Mouse (Mus musculus): ENCODE data around the gene Gm6793. TPM values are rescaled to one million over a fixed set of nuclear protein-coding genes. Genes with fewer than 3 reads are reported as not detected.

The Gm6793 gene
- polyA plus RNA-seq, 1 experiment from 2014 or later = 0.75 TPM

DNA sequence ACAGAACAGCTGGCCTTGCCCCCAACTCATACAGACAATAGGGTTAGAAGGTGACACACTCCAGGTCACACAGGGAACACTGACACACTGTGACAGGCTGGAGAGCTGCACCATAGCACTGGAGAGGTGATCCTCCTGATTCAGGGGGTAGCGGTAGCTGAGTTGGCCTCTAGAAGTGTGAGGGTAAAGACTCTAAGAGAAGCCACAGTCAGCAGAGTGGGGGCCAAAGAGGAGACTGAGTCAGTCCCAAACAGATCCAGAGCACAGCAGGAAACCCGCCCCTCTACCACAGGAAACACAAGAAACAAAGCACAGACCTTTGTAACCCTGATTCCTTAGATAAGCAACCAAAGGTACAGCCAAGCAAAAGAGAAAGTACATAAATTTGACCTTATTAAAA lies 38.5 kb downstream of the Gm6793 start:
- ATAC-seq (ENCODE audit: insufficient number of reproducible peaks, low FRiP score, low TSS enrichment, low read depth) (no peak), DNase-seq (ENCODE audit: low spot score) (no peak)
- H3K9ac ChIP-seq (ENCODE audit: low read length) = no peak overlapping the region
- no peak overlapping the region for H3K27ac ChIP-seq (replicated peaks; ENCODE audit: low read depth, low read length)
- H3K9me3 ChIP-seq (ENCODE audit: control insufficient read depth, low read length) = no peaks in the 10 kb centered on the region
- no peaks in the 10 kb centered on the region for H3K27me3 ChIP-seq (ENCODE audit: control insufficient read depth, insufficient read depth, low read length)
- 89% methylated on average over 2 of the region's 2 CpGs for WGBS
- no peak overlapping the region for H3K4me3 ChIP-seq (ENCODE audit: low read depth, low read length)
- H3K4me1 ChIP-seq (ENCODE audit: control insufficient read depth, insufficient read depth, low read length) = no peaks in the 10 kb centered on the region
- peaks cover 9% of the 10 kb centered on the region; the same call in 1 of the 2 replicates for H3K36me3 ChIP-seq (ENCODE audit: control insufficient read depth, insufficient read depth, low read length)
- no peak overlapping the region for H3K4me2 ChIP-seq (ENCODE audit: low read depth, severe bottlenecking)

DNA sequence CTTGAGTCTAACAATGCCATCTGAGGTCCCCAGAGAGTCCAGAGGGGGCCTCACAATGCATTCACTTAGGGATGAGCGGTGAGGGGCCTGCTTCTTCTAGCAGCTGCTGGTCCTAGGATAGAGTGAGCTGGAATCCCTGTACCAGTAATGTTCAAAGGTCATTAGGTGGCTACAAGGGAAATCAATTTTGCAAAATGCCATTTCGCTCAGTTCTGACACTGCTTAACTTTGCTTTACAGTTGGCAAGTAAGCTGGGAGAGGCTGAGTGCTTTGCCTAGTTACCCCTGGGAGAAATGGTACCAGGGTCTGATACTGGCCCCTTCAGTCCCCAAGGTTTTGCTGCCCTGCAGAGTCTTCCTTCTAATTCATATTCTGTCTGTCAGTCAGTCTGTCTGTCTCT lies 39.1 kb downstream of the Gm6793 start:
- Histone ChIP-seq H3K9ac (ENCODE audit: low read length) (0 out of 2 replicates have a peak overlapping the region, but pooled peaks have one; percentile 4), H3K4me3 (ENCODE audit: low read depth, low read length) (no peak overlapping the region), H3K9me3 (ENCODE audit: control insufficient read depth, low read length) (no peaks in the 10 kb centered on the region), H3K4me1 (ENCODE audit: control insufficient read depth, insufficient read depth, low read length) (no peaks in the 10 kb centered on the region), H3K27ac (replicated peaks; ENCODE audit: low read depth, low read length) (no peak overlapping the region), H3K4me2 (ENCODE audit: low read depth, severe bottlenecking) (no peak overlapping the region), H3K27me3 (ENCODE audit: control insufficient read depth, insufficient read depth, low read length) (no peaks in the 10 kb centered on the region), H3K36me3 (ENCODE audit: control insufficient read depth, insufficient read depth, low read length) (peaks cover 11% of the 10 kb centered on the region; the same call in 1 of the 2 replicates)
- WGBS = 93% methylated on average over 2 of the region's 2 CpGs
- ATAC-seq (ENCODE audit: insufficient number of reproducible peaks, low FRiP score, low TSS enrichment, low read depth) = no peak
- no peak for DNase-seq (ENCODE audit: low spot score)

DNA sequence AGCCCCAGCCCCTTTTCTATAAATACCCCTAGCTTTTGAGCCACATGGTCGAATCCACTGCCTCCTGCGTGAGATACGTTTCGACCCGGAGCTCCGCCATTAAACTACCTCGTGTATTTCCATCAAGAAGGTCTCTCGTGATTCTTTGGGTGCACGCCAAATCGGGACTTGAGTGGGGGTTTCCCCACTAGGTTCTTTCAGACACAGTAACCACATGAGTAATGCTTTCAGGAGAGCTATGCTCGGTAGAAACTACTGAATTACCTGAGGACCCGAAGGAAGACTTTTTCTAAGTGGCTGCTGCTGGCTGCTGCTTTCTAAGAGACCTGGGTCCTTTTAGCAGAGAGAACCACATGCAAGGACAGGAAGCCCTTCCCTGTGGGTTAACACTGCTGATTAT lies 40.7 kb downstream of the Gm6793 start:
- no peak overlapping the region for H3K9ac ChIP-seq (ENCODE audit: low read length)
- ATAC-seq (ENCODE audit: insufficient number of reproducible peaks, low FRiP score, low TSS enrichment, low read depth) (no peak), DNase-seq (ENCODE audit: low spot score) (no peak)
- no peaks in the 10 kb centered on the region for H3K9me3 ChIP-seq (ENCODE audit: control insufficient read depth, low read length)
- H3K36me3 ChIP-seq (ENCODE audit: control insufficient read depth, insufficient read depth, low read length) = peaks cover 11% of the 10 kb centered on the region; the same call in 1 of the 2 replicates
- no peaks in the 10 kb centered on the region for H3K4me1 ChIP-seq (ENCODE audit: control insufficient read depth, insufficient read depth, low read length)
- 96% methylated on average over 12 of the region's 12 CpGs for WGBS
- no peaks in the 10 kb centered on the region for H3K27me3 ChIP-seq (ENCODE audit: control insufficient read depth, insufficient read depth, low read length)
- no peak overlapping the region for H3K4me2 ChIP-seq (ENCODE audit: low read depth, severe bottlenecking)
- H3K27ac ChIP-seq (replicated peaks; ENCODE audit: low read depth, low read length) = no peak overlapping the region
- no peak overlapping the region for H3K4me3 ChIP-seq (ENCODE audit: low read depth, low read length)

DNA sequence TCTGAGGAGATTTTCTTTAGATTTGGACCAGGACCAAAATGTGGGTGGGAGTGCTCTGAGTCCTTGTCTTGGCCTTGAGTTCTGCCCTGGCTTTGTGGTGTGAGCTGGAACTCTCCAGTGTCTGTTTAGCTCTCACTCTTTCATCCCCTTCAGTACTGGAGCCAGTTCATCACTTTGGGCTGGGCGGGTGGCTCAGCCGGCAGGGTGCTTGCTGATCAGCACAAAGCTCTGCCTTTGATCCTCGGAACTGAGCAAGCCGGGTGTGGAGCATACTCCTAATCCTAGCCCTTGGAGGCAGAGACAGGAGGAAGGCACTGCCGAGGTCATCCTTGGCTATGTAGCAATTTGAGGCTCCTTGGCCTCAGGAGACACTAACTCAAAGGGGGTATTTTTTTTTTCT lies 45.8 kb downstream of the Gm6793 start:
- 31% methylated on average over 5 of the region's 5 CpGs for WGBS
- no peak for DNase-seq (ENCODE audit: low spot score)
- no peaks in the 10 kb centered on the region for H3K9me3 ChIP-seq (ENCODE audit: control insufficient read depth, low read length)
- peaks cover 6% of the 10 kb centered on the region; the same call in 1 of the 2 replicates for H3K36me3 ChIP-seq (ENCODE audit: control insufficient read depth, insufficient read depth, low read length)
- no peak for ATAC-seq (ENCODE audit: insufficient number of reproducible peaks, low FRiP score, low TSS enrichment, low read depth)
- H3K27ac ChIP-seq (replicated peaks; ENCODE audit: low read depth, low read length) = no peak overlapping the region
- no peaks in the 10 kb centered on the region for H3K4me1 ChIP-seq (ENCODE audit: control insufficient read depth, insufficient read depth, low read length)
- no peak overlapping the region for H3K4me2 ChIP-seq (ENCODE audit: low read depth, severe bottlenecking)
- no peak overlapping the region for H3K9ac ChIP-seq (ENCODE audit: low read length)
- H3K4me3 ChIP-seq (ENCODE audit: low read depth, low read length) = no peak overlapping the region
- H3K27me3 ChIP-seq (ENCODE audit: control insufficient read depth, insufficient read depth, low read length) = no peaks in the 10 kb centered on the region

DNA sequence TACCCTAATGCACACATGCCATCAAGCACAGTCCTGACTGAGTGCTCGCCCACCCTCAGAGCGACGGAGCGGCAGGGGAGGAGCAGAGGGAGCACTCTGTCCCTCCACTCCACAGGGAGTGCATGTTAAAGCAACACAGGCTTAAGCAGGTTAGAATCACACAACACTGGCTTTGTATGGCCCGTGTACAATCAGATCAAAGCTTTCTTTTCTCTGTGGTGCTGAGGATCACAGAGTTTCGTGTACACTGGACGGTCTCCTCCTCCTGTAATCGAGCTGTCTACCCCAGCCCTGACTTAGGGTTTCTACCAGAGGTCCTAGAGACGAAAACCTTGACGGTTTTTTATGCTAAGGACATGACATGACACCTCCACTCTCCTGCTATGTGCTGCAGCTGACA lies 46.3 kb downstream of the Gm6793 start:
- Histone ChIP-seq H3K9me3 (ENCODE audit: control insufficient read depth, low read length) (no peaks in the 10 kb centered on the region), H3K9ac (ENCODE audit: low read length) (no peak overlapping the region), H3K4me3 (ENCODE audit: low read depth, low read length) (no peak overlapping the region), H3K27me3 (ENCODE audit: control insufficient read depth, insufficient read depth, low read length) (no peaks in the 10 kb centered on the region), H3K27ac (replicated peaks; ENCODE audit: low read depth, low read length) (no peak overlapping the region), H3K4me2 (ENCODE audit: low read depth, severe bottlenecking) (no peak overlapping the region), H3K36me3 (ENCODE audit: control insufficient read depth, insufficient read depth, low read length) (peaks cover 4% of the 10 kb centered on the region; the same call in 1 of the 2 replicates), H3K4me1 (ENCODE audit: control insufficient read depth, insufficient read depth, low read length) (no peaks in the 10 kb centered on the region)
- 87% methylated on average over 10 of the region's 10 CpGs for WGBS
- ATAC-seq (ENCODE audit: insufficient number of reproducible peaks, low FRiP score, low TSS enrichment, low read depth) = no peak
- DNase-seq (ENCODE audit: low spot score) = no peak

DNA sequence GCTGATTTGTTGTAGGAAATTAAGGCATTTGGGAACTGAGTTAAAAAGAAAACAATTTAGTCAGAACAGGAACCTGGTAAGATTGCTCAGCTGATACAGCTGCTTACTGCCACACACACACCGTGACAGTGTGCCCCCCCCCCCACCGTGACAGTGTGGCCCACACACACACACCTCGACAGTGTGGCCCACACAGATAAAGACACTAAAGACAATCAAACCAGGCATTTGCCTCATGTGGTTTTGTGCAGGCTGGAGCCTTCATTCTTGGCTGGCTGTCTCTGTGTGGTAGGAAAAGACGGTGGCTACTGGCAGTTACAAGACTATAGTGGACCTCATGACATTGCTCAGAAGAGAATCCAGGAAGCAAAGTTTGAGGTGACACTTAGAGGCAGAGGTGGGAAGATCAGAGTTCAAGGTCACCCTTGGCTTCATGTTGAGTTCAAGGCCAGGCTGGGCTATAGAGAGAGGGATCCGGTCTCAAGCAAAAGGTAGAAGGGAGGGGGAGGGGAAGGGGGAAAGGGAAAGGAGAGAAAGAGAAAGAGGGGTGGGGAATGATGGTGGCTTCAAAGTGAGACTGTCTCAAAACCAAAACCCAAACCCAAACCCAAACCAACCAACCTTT lies 47.5 kb downstream of the Gm6793 start:
- 82% methylated on average over 5 of the region's 5 CpGs for WGBS
- no peak for ATAC-seq (ENCODE audit: insufficient number of reproducible peaks, low FRiP score, low TSS enrichment, low read depth)
- peaks cover 2% of the 10 kb centered on the region; the same call in 1 of the 2 replicates for H3K36me3 ChIP-seq (ENCODE audit: control insufficient read depth, insufficient read depth, low read length)
- no peak overlapping the region for H3K4me2 ChIP-seq (ENCODE audit: low read depth, severe bottlenecking)
- DNase-seq (ENCODE audit: low spot score) = no peak
- H3K4me1 ChIP-seq (ENCODE audit: control insufficient read depth, insufficient read depth, low read length) = no peaks in the 10 kb centered on the region
- no peak overlapping the region for H3K27ac ChIP-seq (replicated peaks; ENCODE audit: low read depth, low read length)
- no peak overlapping the region for H3K4me3 ChIP-seq (ENCODE audit: low read depth, low read length)
- no peaks in the 10 kb centered on the region for H3K9me3 ChIP-seq (ENCODE audit: control insufficient read depth, low read length)
- no peak overlapping the region for H3K9ac ChIP-seq (ENCODE audit: low read length)
- no peaks in the 10 kb centered on the region for H3K27me3 ChIP-seq (ENCODE audit: control insufficient read depth, insufficient read depth, low read length)

DNA sequence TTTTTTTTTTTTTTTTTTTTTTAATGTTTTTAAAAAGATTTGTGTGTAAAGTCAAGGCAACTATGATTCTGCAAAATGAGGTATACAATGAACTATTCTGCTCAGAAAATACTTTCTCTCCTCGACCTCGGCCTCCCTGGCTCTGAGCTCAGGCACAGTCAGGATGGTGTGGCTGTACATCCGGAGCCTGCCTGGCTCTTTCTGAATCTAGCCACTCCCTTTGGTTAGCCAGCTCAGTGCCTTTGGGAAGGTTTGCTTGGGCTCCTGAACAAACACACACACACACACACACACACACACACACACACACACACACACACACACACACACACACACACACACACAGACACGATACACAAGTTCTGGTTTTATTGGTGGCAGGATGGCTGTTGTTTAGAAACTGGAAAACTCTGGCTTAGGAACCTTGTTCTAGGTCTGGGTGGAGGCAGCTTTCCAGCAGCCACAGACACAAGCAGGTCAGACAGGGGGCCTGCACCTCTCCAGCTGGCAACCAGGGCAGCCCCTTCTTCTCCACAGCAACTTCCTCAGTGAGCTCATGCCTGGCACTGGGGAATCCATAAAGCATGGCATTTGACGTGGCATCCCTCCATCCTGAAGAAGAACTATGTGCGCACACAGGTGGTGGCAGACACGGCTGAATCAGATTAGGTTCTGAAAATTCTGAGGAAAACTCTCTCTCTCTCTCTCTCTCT lies 49.8 kb downstream of the Gm6793 start:
- H3K4me2 ChIP-seq (ENCODE audit: low read depth, severe bottlenecking) = no peak overlapping the region
- ATAC-seq (ENCODE audit: insufficient number of reproducible peaks, low FRiP score, low TSS enrichment, low read depth) (no peak), DNase-seq (ENCODE audit: low spot score) (no peak)
- no peaks in the 10 kb centered on the region; the same call in 1 of the 2 replicates for H3K36me3 ChIP-seq (ENCODE audit: control insufficient read depth, insufficient read depth, low read length)
- 88% methylated on average over 7 of the region's 7 CpGs for WGBS
- no peak overlapping the region for H3K27ac ChIP-seq (replicated peaks; ENCODE audit: low read depth, low read length)
- no peak overlapping the region for H3K4me3 ChIP-seq (ENCODE audit: low read depth, low read length)
- no peaks in the 10 kb centered on the region for H3K4me1 ChIP-seq (ENCODE audit: control insufficient read depth, insufficient read depth, low read length)
- no peak overlapping the region for H3K9ac ChIP-seq (ENCODE audit: low read length)
- no peaks in the 10 kb centered on the region for H3K27me3 ChIP-seq (ENCODE audit: control insufficient read depth, insufficient read depth, low read length)
- H3K9me3 ChIP-seq (ENCODE audit: control insufficient read depth, low read length) = no peaks in the 10 kb centered on the region

DNA sequence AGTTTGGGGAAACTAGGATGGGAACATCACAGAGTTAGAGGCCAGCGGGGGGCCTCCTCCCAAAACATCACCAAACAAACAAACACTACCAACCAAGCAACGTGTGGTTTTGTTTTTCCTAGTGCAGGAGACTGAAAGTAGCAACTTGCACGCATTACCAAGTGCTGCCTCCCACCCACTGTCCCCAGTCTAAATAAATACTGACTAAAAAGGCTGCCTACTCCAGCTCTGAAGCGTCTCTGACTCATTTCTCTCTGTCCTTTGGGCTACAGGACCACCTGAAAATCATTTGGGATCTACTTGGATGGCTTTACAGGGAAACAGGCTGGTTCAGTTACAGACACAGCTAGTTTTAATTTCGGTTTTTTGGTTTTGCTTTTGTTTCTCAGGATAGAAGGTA lies 50.5 kb downstream of the Gm6793 start:
- H3K4me3 ChIP-seq (ENCODE audit: low read depth, low read length) = no peak overlapping the region
- WGBS = 54% methylated on average over 5 of the region's 5 CpGs
- no peak overlapping the region for H3K9ac ChIP-seq (ENCODE audit: low read length)
- no peaks in the 10 kb centered on the region for H3K9me3 ChIP-seq (ENCODE audit: control insufficient read depth, low read length)
- no peaks in the 10 kb centered on the region; the same call in 1 of the 2 replicates for H3K36me3 ChIP-seq (ENCODE audit: control insufficient read depth, insufficient read depth, low read length)
- no peak for ATAC-seq (ENCODE audit: insufficient number of reproducible peaks, low FRiP score, low TSS enrichment, low read depth)
- H3K27me3 ChIP-seq (ENCODE audit: control insufficient read depth, insufficient read depth, low read length) = no peaks in the 10 kb centered on the region
- H3K4me2 ChIP-seq (ENCODE audit: low read depth, severe bottlenecking) = no peak overlapping the region
- no peaks in the 10 kb centered on the region for H3K4me1 ChIP-seq (ENCODE audit: control insufficient read depth, insufficient read depth, low read length)
- DNase-seq (ENCODE audit: low spot score) = no peak
- H3K27ac ChIP-seq (replicated peaks; ENCODE audit: low read depth, low read length) = no peak overlapping the region
